Mouse (Mus musculus) midbrain, postnatal 0 days (tissue): ENCODE measurements around the gene Olfr1467. TPM values are rescaled to one million over a fixed set of nuclear protein-coding genes. Genes with fewer than 3 reads are reported as not detected.

Experiments used
- ATAC-seq: fragments of 200-750 bp; cut with Nextera tagmentation; 2 replicates; pipeline ENCODE4 v1.8.0; 2017; ENCODE audit warnings: moderate number of reproducible peaks, mild to moderate bottlenecking, moderate TSS enrichment, moderate library complexity; ENCODE audit not compliant: low FRiP score
- DNase-seq: peaks from one replicate; pipeline ENCODE4 v3.0.0-alpha.2; 2015; ENCODE audit warnings: low spot score
- H3K27ac ChIP-seq: fragments of 300-500 bp; sonication (generic); 2 replicates; pipeline ENCODE4 v1.5.1; 2014; ENCODE audit warnings: low read depth, mild to moderate bottlenecking, low read length, mixed read lengths
- H3K27me3 ChIP-seq: fragments of 300-500 bp; sonication (generic); 2 replicates; pipeline ENCODE4 v1.6.1; 2014; ENCODE audit warnings: low read length, control low read depth, mixed read lengths; ENCODE audit not compliant: insufficient read depth
- H3K36me3 ChIP-seq: fragments of 300-500 bp; sonication (generic); 2 replicates; pipeline ENCODE4 v1.6.1; 2014; ENCODE audit warnings: low read length, control low read depth, mixed read lengths; ENCODE audit not compliant: insufficient read depth
- H3K4me1 ChIP-seq: fragments of 300-500 bp; sonication (generic); 2 replicates; pipeline ENCODE4 v1.6.1; 2014; ENCODE audit warnings: mild to moderate bottlenecking, control low read depth, antibody characterized with exemption, low read length, mixed read lengths; ENCODE audit not compliant: insufficient read depth
- H3K4me2 ChIP-seq: fragments of 300-500 bp; sonication (generic); 2 replicates; pipeline ENCODE4 v1.6.1; 2014; ENCODE audit warnings: low read depth, mild to moderate bottlenecking, low read length, mixed read lengths; ENCODE audit not compliant: poor library complexity, severe bottlenecking
- H3K4me3 ChIP-seq: fragments of 300-500 bp; sonication (generic); 2 replicates; pipeline ENCODE4 v1.5.1; 2014; ENCODE audit warnings: low read depth, mild to moderate bottlenecking, low read length, moderate library complexity
- H3K9ac ChIP-seq: fragments of 300-500 bp; sonication (generic); replicated peaks from 2 replicates; pipeline ENCODE4 v1.6.1; 2014; ENCODE audit warnings: mild to moderate bottlenecking, low read length, moderate library complexity, mixed read lengths; ENCODE audit not compliant: poor library complexity, severe bottlenecking
- H3K9me3 ChIP-seq: fragments of 300-500 bp; sonication (generic); 2 replicates; pipeline ENCODE4 v1.6.1; 2016; ENCODE audit warnings: low read length, control low read depth
- CTCF ChIP-seq: IDR thresholded peaks from 2 replicates; pipeline ENCODE4 v1.5.1; 2016; ENCODE audit warnings: antibody characterized with exemption, mild to moderate bottlenecking
- WGBS: fragments of 180-500 bp; shearing (Covaris S2); extraction: QIAGEN DNeasy Blood & Tissue Kit; methylation state at CpG from one replicate; pipeline ENCODE4 v1.1.7; 2014; 5-methylcytosine and 5-hydroxymethylcytosine counted together
- polyA plus RNA-seq: library from polyadenylated mRNA; unstranded; fragments of >200 nt; fragmentation: Nextera tagmentation; extraction: Ambion mirVana; gene quantifications from 2 replicates; pipeline ENCODE4 v1.2.1, GENCODE M21; 2015
- total RNA-seq: library from RNA; depleted of rRNA; stranded (reverse); fragments of >200 nt; gene quantifications from 2 replicates; pipeline ENCODE4 v1.2.3, GENCODE M21; 2014; rRNA removed

Gene Olfr1467
- total RNA-seq (not detected in 2 replicates), polyA plus RNA-seq (not detected in 2 replicates)

DNA sequence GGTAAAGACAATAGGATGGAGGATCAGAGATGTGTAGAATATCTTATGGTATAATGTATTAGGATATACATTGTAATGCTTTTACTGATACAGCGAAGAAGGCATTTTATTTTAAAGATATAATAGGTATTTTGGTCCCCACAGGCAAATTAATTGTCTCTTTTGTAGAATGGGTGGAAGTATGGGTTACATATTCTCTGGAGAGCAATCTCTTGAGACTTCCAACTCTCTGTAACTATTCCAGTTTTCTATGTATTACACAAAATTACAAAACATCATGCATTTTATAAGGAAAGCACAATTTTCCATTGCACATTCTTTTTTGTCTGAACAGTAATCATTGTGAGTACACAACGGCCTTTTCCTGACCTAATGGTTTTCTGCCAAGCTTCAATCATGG lies at the start of gene Olfr1467:
Gene Olfr1467, plus strand, starts transcription at position 301 of the 400 bp plus-strand sequence.
- ATAC-seq (no peak), DNase-seq (no peak)
- no peak for TF ChIP-seq CTCF
- Histone ChIP-seq H3K36me3 (no peaks in the 10 kb centered on the region), H3K4me1 (no peaks in the 10 kb centered on the region), H3K4me2 (no peak within 1 kb of the TSS), H3K27ac (no peak within 1 kb of the TSS), H3K27me3 (no peaks in the 10 kb centered on the region), H3K9ac (no peak within 1 kb of the TSS), H3K9me3 (no peaks in the 10 kb centered on the region; the same call in 1 of the 2 replicates), H3K4me3 (no peak within 1 kb of the TSS)
- WGBS: 69% methylated on average over 2 of the region's 2 CpGs

DNA sequence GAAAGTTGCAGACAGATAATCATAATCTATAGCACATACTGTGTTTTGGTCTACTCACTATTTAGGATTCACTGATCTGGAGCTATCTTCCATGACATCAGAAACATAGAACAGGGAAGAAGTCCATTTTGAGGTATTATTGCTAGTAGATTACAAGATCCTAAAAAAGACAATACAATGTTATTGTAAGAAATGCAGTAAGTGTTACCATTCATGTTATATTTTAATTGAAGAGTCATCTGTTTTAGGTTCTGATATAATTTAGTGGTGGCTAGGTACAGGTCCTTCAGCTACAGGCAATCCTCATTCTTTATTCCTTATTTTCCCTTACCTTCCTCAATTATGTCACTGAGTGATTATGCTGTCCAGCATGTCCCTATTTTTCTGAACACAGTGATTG lies 46.6 kb upstream of the Olfr1467 start, which contains the start of gene Olfr1465:
Gene Olfr1465, minus strand, starts transcription at position 101 of the 400 bp plus-strand sequence.
- H3K36me3 ChIP-seq: no peaks in the 10 kb centered on the region
- H3K27me3 ChIP-seq: no peaks in the 10 kb centered on the region
- no peak within 1 kb of the TSS for H3K4me2 ChIP-seq
- no peak within 1 kb of the TSS for H3K9ac ChIP-seq
- no peak within 1 kb of the TSS for H3K4me3 ChIP-seq
- H3K9me3 ChIP-seq: peaks cover 10% of the 10 kb centered on the region; the same call in 1 of the 2 replicates
- H3K27ac ChIP-seq: no peak within 1 kb of the TSS
- no peak for TF ChIP-seq CTCF
- DNase-seq (no peak), ATAC-seq (no peak)
- H3K4me1 ChIP-seq: no peaks in the 10 kb centered on the region

DNA sequence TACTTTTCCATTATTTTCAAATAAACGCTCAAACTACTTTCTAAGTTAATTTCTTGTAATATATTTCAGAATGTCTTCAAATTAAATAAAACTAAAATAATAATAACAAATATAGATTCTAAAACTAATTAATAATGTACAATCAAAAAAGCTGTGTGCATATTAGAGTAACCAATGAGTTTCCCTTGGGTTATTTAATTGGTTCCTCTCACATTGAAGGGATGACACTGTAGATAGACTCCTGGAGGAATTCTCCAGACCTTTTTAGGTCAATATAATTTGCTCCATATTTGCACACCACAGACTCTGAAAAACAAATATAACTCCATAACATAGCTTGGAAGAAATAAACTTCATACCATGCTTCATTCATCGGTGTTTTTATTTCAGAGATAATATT lies 23.5 kb upstream of the Olfr1467 start, which contains the start of gene Olfr1466:
Gene Olfr1466, plus strand, starts transcription at position 301 of the 400 bp plus-strand sequence.
- Histone ChIP-seq H3K9me3 (peaks cover 13% of the 10 kb centered on the region; the same call in 1 of the 2 replicates), H3K4me2 (no peak within 1 kb of the TSS), H3K36me3 (no peaks in the 10 kb centered on the region), H3K4me1 (no peaks in the 10 kb centered on the region), H3K27me3 (no peaks in the 10 kb centered on the region), H3K4me3 (no peak within 1 kb of the TSS), H3K9ac (no peak within 1 kb of the TSS), H3K27ac (no peak within 1 kb of the TSS)
- DNase-seq: no peak
- TF ChIP-seq CTCF: no peak
- ATAC-seq: no peak
- WGBS: 87% methylated on average over 2 of the region's 2 CpGs

DNA sequence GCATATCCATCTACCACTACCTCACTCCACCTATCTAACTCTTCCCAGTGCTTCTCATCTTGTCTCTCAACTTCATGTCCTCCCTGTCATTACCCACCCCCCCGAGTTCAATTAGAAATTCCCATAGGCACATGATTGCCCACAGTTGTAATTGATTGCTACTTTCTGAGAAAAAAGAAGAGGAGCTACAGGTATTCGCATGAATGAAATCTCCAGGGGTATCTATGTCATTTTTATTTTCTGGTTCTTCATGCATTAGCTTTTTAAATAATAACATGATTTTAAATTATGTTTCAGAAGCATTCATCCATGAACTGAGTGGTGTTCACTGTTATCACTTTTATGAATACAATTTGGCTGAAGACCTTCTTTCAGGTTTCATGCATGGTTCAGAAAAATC lies 45.5 kb downstream of the Olfr1467 start, which contains the start of gene Olfr1469:
Gene Olfr1469, plus strand, starts transcription at position 301 of the 400 bp plus-strand sequence.
- 71% methylated on average over 2 of the region's 2 CpGs for WGBS
- Histone ChIP-seq H3K4me1 (no peaks in the 10 kb centered on the region), H3K9ac (no peak within 1 kb of the TSS), H3K4me2 (no peak within 1 kb of the TSS), H3K36me3 (no peaks in the 10 kb centered on the region), H3K4me3 (no peak within 1 kb of the TSS), H3K9me3 (peaks cover 2% of the 10 kb centered on the region; the same call in 1 of the 2 replicates), H3K27ac (no peak within 1 kb of the TSS), H3K27me3 (no peaks in the 10 kb centered on the region)
- ATAC-seq (no peak), DNase-seq (no peak)
- TF ChIP-seq CTCF: no peak

Other genes starting within 250 kb of the Olfr1467 start
- under 0.01 TPM in 1 of 2 replicates, not detected in the other for gene Olfr1459, start 212.7 kb upstream of the Olfr1467 start, total RNA-seq
- gene Olfr1459, start 212.7 kb upstream of the Olfr1467 start, polyA plus RNA-seq: not detected in 2 replicates
- gene Olfr1461, start 199.2 kb upstream of the Olfr1467 start, total RNA-seq: not detected in 2 replicates
- gene Olfr1461, start 199.2 kb upstream of the Olfr1467 start, polyA plus RNA-seq: not detected in 2 replicates
- gene Olfr1462, start 176.5 kb upstream of the Olfr1467 start, total RNA-seq: not detected in 2 replicates
- not detected in 2 replicates for gene Olfr1462, start 176.5 kb upstream of the Olfr1467 start, polyA plus RNA-seq
- gene Olfr1463, start 130.9 kb upstream of the Olfr1467 start, total RNA-seq: not detected in 2 replicates
- gene Olfr1463, start 130.9 kb upstream of the Olfr1467 start, polyA plus RNA-seq: not detected in 2 replicates
- not detected in 2 replicates for gene Olfr1465, start 46.7 kb upstream of the Olfr1467 start, total RNA-seq
- gene Olfr1465, start 46.7 kb upstream of the Olfr1467 start, polyA plus RNA-seq: not detected in 2 replicates
- gene Olfr1466, start 23.4 kb upstream of the Olfr1467 start, total RNA-seq: not detected in 2 replicates
- not detected in 2 replicates for gene Olfr1466, start 23.4 kb upstream of the Olfr1467 start, polyA plus RNA-seq
- not detected in 2 replicates for gene Olfr1469, start 45.6 kb downstream of the Olfr1467 start, total RNA-seq
- not detected in 2 replicates for gene Olfr1469, start 45.6 kb downstream of the Olfr1467 start, polyA plus RNA-seq
- not detected in 2 replicates for gene Olfr1471, start 81.2 kb downstream of the Olfr1467 start, total RNA-seq
- gene Olfr1471, start 81.2 kb downstream of the Olfr1467 start, polyA plus RNA-seq: not detected in 2 replicates
- gene Olfr1472, start 93.8 kb downstream of the Olfr1467 start, total RNA-seq: not detected in 2 replicates
- not detected in 2 replicates for gene Olfr1472, start 93.8 kb downstream of the Olfr1467 start, polyA plus RNA-seq
- not detected in 2 replicates for gene Olfr1474, start 107.3 kb downstream of the Olfr1467 start, total RNA-seq
- not detected in 2 replicates for gene Olfr1474, start 107.3 kb downstream of the Olfr1467 start, polyA plus RNA-seq
- gene Olfr1475, start 118.0 kb downstream of the Olfr1467 start, total RNA-seq: not detected in 2 replicates
- not detected in 2 replicates for gene Olfr1475, start 118.0 kb downstream of the Olfr1467 start, polyA plus RNA-seq
- gene Olfr1477, start 138.3 kb downstream of the Olfr1467 start, total RNA-seq: not detected in 2 replicates
- not detected in 2 replicates for gene Olfr1477, start 138.3 kb downstream of the Olfr1467 start, polyA plus RNA-seq
- gene Olfr1480, start 165.7 kb downstream of the Olfr1467 start, total RNA-seq: not detected in 2 replicates
- not detected in 2 replicates for gene Olfr1480, start 165.7 kb downstream of the Olfr1467 start, polyA plus RNA-seq
- gene Olfr1484, start 221.3 kb downstream of the Olfr1467 start, total RNA-seq: not detected in 2 replicates
- not detected in 2 replicates for gene Olfr1484, start 221.3 kb downstream of the Olfr1467 start, polyA plus RNA-seq